Mouse (Mus musculus) hindbrain, postnatal 0 days (tissue): ENCODE results near the gene Fn1. TPM values are rescaled to one million over a fixed set of nuclear protein-coding genes. Genes with fewer than 3 reads are reported as not detected.

Source experiments
- ATAC-seq: fragments of 200-750 bp; cut with Nextera tagmentation; 2 replicates; pipeline ENCODE4 v1.8.0; 2017; ENCODE audit warnings: mild to moderate bottlenecking, moderate TSS enrichment, moderate library complexity
- DNase-seq: peaks from one replicate; pipeline ENCODE4 v3.0.0-alpha.2; 2015; ENCODE audit warnings: low spot score
- H3K27ac ChIP-seq: fragments of 300-500 bp; sonication (generic); 2 replicates; pipeline ENCODE4 v1.5.1; 2014; ENCODE audit warnings: mild to moderate bottlenecking
- H3K27me3 ChIP-seq: fragments of 300-500 bp; sonication (generic); 2 replicates; pipeline ENCODE4 v1.6.1; 2014; ENCODE audit warnings: low read length, mixed read lengths; ENCODE audit not compliant: insufficient read depth
- H3K36me3 ChIP-seq: fragments of 300-500 bp; sonication (generic); 2 replicates; pipeline ENCODE4 v1.6.1; 2014; ENCODE audit warnings: low read length, mixed read lengths; ENCODE audit not compliant: insufficient read depth
- H3K4me1 ChIP-seq: fragments of 300-500 bp; sonication (generic); 2 replicates; pipeline ENCODE4 v1.6.1; 2014; ENCODE audit warnings: antibody characterized with exemption, low read length, mixed read lengths; ENCODE audit not compliant: insufficient read depth
- H3K4me2 ChIP-seq: fragments of 300-500 bp; sonication (generic); 2 replicates; pipeline ENCODE4 v1.6.1; 2014; ENCODE audit warnings: low read depth, mild to moderate bottlenecking, low read length, moderate library complexity, mixed read lengths
- H3K4me3 ChIP-seq: fragments of 300-500 bp; sonication (generic); 2 replicates; pipeline ENCODE4 v1.5.1; 2014; ENCODE audit warnings: low read length
- H3K9ac ChIP-seq: fragments of 300-500 bp; sonication (generic); replicated peaks from 2 replicates; pipeline ENCODE4 v1.6.1; 2014; ENCODE audit warnings: mild to moderate bottlenecking, low read length, moderate library complexity, mixed read lengths
- H3K9me3 ChIP-seq: fragments of 300-500 bp; sonication (generic); 2 replicates; pipeline ENCODE4 v1.6.1; 2016; ENCODE audit warnings: low read length, mixed read lengths
- CTCF ChIP-seq: IDR thresholded peaks from 2 replicates; pipeline ENCODE4 v1.5.1; 2016; ENCODE audit warnings: antibody characterized with exemption, control low read depth, low read depth
- WGBS: fragments of 180-500 bp; shearing (Covaris S2); extraction: QIAGEN DNeasy Blood & Tissue Kit; methylation state at CpG from one replicate; pipeline ENCODE4 v1.1.7; 2014; 5-methylcytosine and 5-hydroxymethylcytosine counted together
- polyA plus RNA-seq: library from polyadenylated mRNA; unstranded; fragments of >200 nt; fragmentation: Nextera tagmentation; extraction: Ambion mirVana; gene quantifications from 2 replicates; pipeline ENCODE4 v1.2.1, GENCODE M21; 2015
- total RNA-seq: library from RNA; depleted of rRNA; stranded (reverse); fragments of >200 nt; gene quantifications from 2 replicates; pipeline ENCODE4 v1.2.3, GENCODE M21; 2014

The Fn1 gene
- total and polyA plus RNA-seq, 2 experiments from 2014 or later = 26.6 to 64.1 TPM

DNA sequence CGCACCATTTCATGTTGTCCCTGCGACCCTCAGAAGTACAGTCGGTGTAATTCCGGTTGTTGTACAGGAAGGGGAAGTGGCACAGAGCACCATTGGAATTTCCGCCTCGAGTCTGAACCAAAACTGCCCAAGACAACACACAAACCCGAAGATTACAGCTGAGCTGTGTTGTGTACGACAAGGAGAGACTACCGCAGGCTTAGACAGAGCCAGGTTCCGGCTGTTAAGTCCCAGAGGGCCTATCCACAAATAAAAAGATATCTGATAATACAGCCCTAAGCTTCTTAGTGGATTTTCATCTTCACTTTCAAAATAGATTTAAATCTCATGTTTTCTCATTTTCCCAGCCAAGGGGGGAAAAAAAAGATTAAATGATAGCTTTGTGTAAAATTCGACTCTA, 11.8 kb downstream of the Fn1 start:
- ATAC-seq (no peak), DNase-seq (no peak)
- no peak overlapping the region for H3K4me3 ChIP-seq
- H3K9ac ChIP-seq = no peak overlapping the region
- no peak overlapping the region for H3K4me2 ChIP-seq
- H3K27ac ChIP-seq = no peak overlapping the region
- 89% methylated on average over 11 of the region's 11 CpGs for WGBS
- no peaks in the 10 kb centered on the region for H3K4me1 ChIP-seq
- no peaks in the 10 kb centered on the region for H3K27me3 ChIP-seq
- H3K36me3 ChIP-seq = no peaks in the 10 kb centered on the region
- H3K9me3 ChIP-seq = no peaks in the 10 kb centered on the region
- no peak for TF ChIP-seq CTCF

DNA sequence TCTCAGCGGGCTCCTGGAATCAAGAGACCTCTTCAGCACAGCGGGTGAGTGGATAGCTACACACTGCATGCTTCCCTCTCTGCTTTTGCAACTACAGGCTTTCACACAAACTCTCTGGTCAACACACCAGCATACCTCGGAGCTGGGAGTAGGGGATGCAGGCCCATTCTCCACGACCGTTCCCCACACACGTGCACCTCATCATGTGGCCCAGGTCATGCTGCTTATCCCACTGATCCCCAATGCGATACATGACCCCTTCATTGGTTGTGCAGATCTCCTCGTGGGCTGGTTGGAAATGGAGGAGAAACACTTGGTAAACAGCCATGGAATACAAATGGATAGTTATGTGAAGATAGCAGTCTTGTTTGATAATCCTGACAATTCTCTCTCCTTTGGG, 12.8 kb downstream of the Fn1 start:
- Histone ChIP-seq H3K9me3 (no peaks in the 10 kb centered on the region), H3K9ac (no peak overlapping the region), H3K4me1 (no peaks in the 10 kb centered on the region), H3K36me3 (no peaks in the 10 kb centered on the region), H3K4me3 (no peak overlapping the region), H3K4me2 (no peak overlapping the region), H3K27me3 (no peaks in the 10 kb centered on the region), H3K27ac (no peak overlapping the region)
- no peak for DNase-seq
- ATAC-seq = no peak
- TF ChIP-seq CTCF = no peak
- WGBS = 95% methylated on average over 8 of the region's 8 CpGs

DNA sequence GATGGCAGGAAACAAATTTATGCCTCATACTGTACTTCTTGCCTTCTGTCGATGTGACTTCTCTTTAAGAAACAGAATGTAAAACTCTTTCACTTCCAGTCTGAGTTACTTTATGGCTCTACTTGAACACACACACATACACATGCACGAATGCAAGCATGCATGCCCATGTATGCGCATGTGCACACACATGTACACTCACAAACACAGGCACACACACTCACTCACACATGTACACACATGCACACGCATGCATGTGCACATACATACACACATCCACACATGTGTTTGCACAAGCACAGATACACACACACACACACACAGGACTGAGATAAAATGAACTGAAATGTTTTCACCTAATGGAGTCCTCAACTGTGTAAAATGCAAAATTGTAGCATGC, 16.3 kb downstream of the Fn1 start:
- H3K27ac ChIP-seq = no peak overlapping the region
- H3K4me3 ChIP-seq = no peak overlapping the region
- no peak for ATAC-seq
- H3K36me3 ChIP-seq = no peaks in the 10 kb centered on the region
- H3K9ac ChIP-seq = no peak overlapping the region
- TF ChIP-seq CTCF = no peak
- no peaks in the 10 kb centered on the region for H3K4me1 ChIP-seq
- 95% methylated on average over 4 of the region's 4 CpGs for WGBS
- no peak overlapping the region for H3K4me2 ChIP-seq
- no peak for DNase-seq
- H3K9me3 ChIP-seq = no peaks in the 10 kb centered on the region
- H3K27me3 ChIP-seq = no peaks in the 10 kb centered on the region

DNA sequence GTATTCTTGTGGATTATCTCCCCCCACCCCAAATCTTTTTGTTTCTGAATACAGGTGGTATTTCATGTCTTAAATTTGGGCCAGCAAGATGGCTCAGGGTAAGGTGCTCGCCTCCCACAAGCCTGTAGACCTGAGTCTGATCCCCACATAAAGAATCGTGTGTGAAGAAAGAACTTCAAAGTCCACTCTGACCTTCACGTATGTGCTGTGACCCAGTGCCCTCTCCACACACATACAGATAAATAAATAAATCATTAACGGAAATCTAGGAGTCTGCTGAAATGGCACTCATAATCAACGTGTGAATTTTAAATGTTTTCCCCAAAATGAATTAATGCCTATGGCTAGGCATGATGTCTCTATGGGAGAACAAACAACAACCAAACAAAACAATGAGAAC, 16.9 kb downstream of the Fn1 start:
- H3K9ac ChIP-seq = no peak overlapping the region
- no peak overlapping the region for H3K4me2 ChIP-seq
- ATAC-seq (no peak), DNase-seq (no peak)
- no peak overlapping the region for H3K4me3 ChIP-seq
- WGBS = 94% methylated on average over 5 of the region's 5 CpGs
- no peak for TF ChIP-seq CTCF
- no peaks in the 10 kb centered on the region for H3K36me3 ChIP-seq
- H3K4me1 ChIP-seq = no peaks in the 10 kb centered on the region
- H3K27ac ChIP-seq = no peak overlapping the region
- no peaks in the 10 kb centered on the region for H3K9me3 ChIP-seq
- H3K27me3 ChIP-seq = no peaks in the 10 kb centered on the region

DNA sequence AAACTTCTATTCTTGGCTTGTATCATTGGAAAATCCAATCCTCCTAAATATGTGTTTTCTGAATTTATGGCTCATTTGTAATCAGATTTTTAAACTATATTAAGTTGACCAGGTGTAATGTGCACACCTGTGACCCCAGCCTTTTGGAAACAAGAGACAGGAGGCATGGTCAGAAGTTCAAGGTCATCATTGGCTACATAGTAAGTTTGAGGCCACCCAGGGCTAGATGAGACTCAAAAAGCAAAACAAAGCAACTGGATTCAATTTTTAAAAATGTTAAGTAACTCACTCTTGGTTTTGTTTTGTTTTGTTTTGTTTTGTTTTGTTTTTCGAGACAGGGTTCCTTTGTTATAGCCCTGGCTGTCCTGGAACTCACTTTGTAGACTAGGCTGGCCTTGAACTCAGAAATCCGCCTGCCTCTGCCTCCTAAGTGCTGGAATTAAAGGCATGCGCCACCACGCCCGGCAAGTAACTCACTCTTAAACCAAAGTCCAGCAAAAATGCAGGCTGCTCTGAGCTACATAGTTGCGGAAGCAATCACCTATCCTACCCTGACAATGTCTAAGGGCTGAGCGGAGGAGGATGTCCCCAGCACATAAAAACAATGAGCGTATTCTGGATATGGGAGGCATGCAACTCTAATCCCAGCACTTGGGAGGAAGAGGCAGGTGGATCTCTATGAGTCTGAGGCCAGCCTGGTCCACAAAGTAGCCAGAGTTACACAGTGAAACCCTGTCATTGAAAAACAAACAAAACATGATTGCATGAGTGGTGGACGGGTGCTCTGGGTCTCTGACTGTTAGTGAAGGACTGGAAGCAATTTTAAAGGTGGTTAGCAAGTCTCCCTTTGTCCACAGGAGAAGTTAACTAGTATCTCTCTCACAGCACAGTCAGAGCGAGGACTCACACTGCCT, 17.6 kb downstream of the Fn1 start:
- no peaks in the 10 kb centered on the region for H3K9me3 ChIP-seq
- no peak overlapping the region for H3K27ac ChIP-seq
- no peak overlapping the region for H3K4me2 ChIP-seq
- no peaks in the 10 kb centered on the region for H3K27me3 ChIP-seq
- H3K4me1 ChIP-seq = no peaks in the 10 kb centered on the region
- no peaks in the 10 kb centered on the region for H3K36me3 ChIP-seq
- no peak overlapping the region for H3K9ac ChIP-seq
- no peak for DNase-seq
- no peak for TF ChIP-seq CTCF
- ATAC-seq = no peak
- whole genome bisulfite sequencing = 95% methylated on average over 10 of the region's 10 CpGs
- H3K4me3 ChIP-seq = no peak overlapping the region

DNA sequence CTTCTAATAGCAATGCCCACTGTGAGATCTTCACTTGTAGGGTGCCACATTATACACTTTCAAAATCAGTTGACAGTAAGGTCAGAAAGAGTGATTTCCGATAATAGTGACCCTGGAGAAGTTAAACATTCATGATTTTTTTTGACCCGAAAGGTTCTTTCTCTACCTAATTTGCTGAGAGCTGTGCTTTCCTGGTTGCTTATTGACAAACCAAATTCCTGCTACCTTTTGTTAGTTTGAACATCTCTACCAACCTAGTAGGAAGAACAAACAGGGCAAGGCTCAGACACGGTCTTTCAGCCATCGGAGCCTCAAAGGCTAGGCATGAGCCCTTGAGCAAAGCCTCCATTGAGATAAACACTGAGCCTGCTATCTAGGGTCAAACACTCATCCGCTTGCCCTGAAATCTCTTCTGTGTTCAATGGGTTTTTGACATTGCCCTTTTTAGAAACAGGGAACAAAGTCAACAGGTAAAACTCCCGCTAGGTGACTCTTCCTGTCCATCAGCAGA, 18.5 kb downstream of the Fn1 start:
- Histone ChIP-seq H3K9me3 (no peaks in the 10 kb centered on the region), H3K4me3 (no peak overlapping the region), H3K27ac (no peak overlapping the region), H3K4me2 (no peak overlapping the region), H3K9ac (no peak overlapping the region), H3K36me3 (no peaks in the 10 kb centered on the region), H3K27me3 (no peaks in the 10 kb centered on the region), H3K4me1 (no peaks in the 10 kb centered on the region)
- ATAC-seq (no peak), DNase-seq (no peak)
- 92% methylated on average over 6 of the region's 6 CpGs for WGBS
- no peak for TF ChIP-seq CTCF

DNA sequence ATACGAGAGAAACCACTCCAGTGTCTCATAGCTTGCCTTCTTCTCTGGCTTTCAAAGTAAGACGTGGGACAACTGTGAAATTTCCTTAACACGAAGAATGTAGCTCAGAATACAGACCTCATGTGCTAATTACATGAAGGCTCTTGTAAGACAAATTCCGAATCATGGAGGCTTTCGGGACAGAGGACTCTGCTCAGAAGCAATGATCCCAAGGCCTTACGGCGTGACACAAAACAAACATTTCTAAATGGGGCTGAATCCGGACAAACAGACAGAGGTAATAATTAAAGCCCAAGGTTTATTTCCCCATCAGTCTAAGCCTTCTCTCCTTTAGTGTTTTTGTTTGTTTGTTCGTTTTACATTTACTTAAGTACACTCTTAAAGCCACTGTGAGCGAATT, 20.6 kb downstream of the Fn1 start:
- DNase-seq (no peak), ATAC-seq (no peak)
- H3K36me3 ChIP-seq = no peaks in the 10 kb centered on the region
- H3K9me3 ChIP-seq = no peaks in the 10 kb centered on the region
- H3K27me3 ChIP-seq = no peaks in the 10 kb centered on the region
- H3K4me3 ChIP-seq = no peak overlapping the region
- no peak overlapping the region for H3K27ac ChIP-seq
- 89% methylated on average over 10 of the region's 10 CpGs for WGBS
- no peak for TF ChIP-seq CTCF
- no peak overlapping the region for H3K9ac ChIP-seq
- no peaks in the 10 kb centered on the region for H3K4me1 ChIP-seq
- H3K4me2 ChIP-seq = no peak overlapping the region
